Mouse (Mus musculus) left cerebral cortex, postnatal 4 days (tissue): ENCODE measurements at regions not wholly inside any gene's neighbourhood (a gene's known extent, or its start where the extent isn't known, plus 50 kb on each side); places are given as distances from the start of the nearest gene placed in this dataset.

Source experiments
- DNase-seq: peaks from one replicate; pipeline ENCODE4 v3.0.0-alpha.2; 2022
- intact Hi-C: fragments of 180-260 bp; cut with DNase I; formaldehyde crosslinking; loops from one replicate; pipeline ENCODE4 v1.15.1; 2025

- intact Hi-C loops = no loop called here
- DNase-seq = no peak
Observed at GRCm38 (mm10) chr10:118699292-118699691, 170.7 kb downstream of the Dyrk2 start.

GRCm38 (mm10) chr10:118700115-118700514, 169.9 kb downstream of the Dyrk2 start:
- DNase-seq = no peak
- intact Hi-C loops = loop anchor here (10.0 kb wide), 1 partner anchor 165 kb away; no protein-coding TSS in a partner anchor

- intact Hi-C loops = loop anchor here (10.0 kb wide), 1 partner anchor 159 kb away; no protein-coding TSS in a partner anchor
Observed at GRCm38 (mm10) chr10:118706020-118706419, 164.0 kb downstream of the Dyrk2 start.

GRCm38 (mm10) chr10:118709718-118710117, 160.3 kb downstream of the Dyrk2 start:
- intact Hi-C loops = loop anchor here (10.0 kb wide), 1 partner anchor 155 kb away; no protein-coding TSS in a partner anchor
- DNase-seq = no peak

More at GRCm38 (mm10) chr10:118706020-118706419, 164.0 kb downstream of the Dyrk2 start:
- DNase-seq = no peak

- intact Hi-C loops = no loop called here
- no peak for DNase-seq
Observed at GRCm38 (mm10) chr10:118711529-118711928, 158.5 kb downstream of the Dyrk2 start.

GRCm38 (mm10) chr10:118711951-118712350, 158.1 kb downstream of the Dyrk2 start:
- no peak for DNase-seq
- intact Hi-C loops = no loop called here

- no peak for DNase-seq
- intact Hi-C loops = no loop called here
Observed at GRCm38 (mm10) chr10:118712951-118713350, 157.1 kb downstream of the Dyrk2 start.

- intact Hi-C loops = no loop called here
- no peak for DNase-seq
Observed at GRCm38 (mm10) chr10:118714179-118714581, 155.8 kb downstream of the Dyrk2 start.

- no peak for DNase-seq
- intact Hi-C loops = no loop called here
Observed at GRCm38 (mm10) chr10:118714595-118714994, 155.4 kb downstream of the Dyrk2 start.

- intact Hi-C loops = no loop called here
- DNase-seq = no peak
Observed at GRCm38 (mm10) chr10:118720630-118721029, 149.4 kb downstream of the Dyrk2 start.

GRCm38 (mm10) chr10:118722132-118722551, 147.9 kb downstream of the Dyrk2 start:
- no peak for DNase-seq
- intact Hi-C loops = no loop called here

GRCm38 (mm10) chr10:118722671-118723070, 147.3 kb downstream of the Dyrk2 start:
- DNase-seq = no peak
- intact Hi-C loops = no loop called here

- no peak for DNase-seq
- intact Hi-C loops = loop anchor here (10.0 kb wide), 1 partner anchor 309 kb away; no protein-coding TSS in a partner anchor
Observed at GRCm38 (mm10) chr10:118736093-118736492, 133.9 kb downstream of the Dyrk2 start.

- no peak for DNase-seq
- intact Hi-C loops = loop anchor here (10.0 kb wide), 1 partner anchor 308 kb away; no protein-coding TSS in a partner anchor
Observed at GRCm38 (mm10) chr10:118737064-118737463, 132.9 kb downstream of the Dyrk2 start.

GRCm38 (mm10) chr10:118739849-118740481, 130.0 kb downstream of the Dyrk2 start:
- no peak for DNase-seq
- intact Hi-C loops = loop anchor here (10.0 kb wide), 1 partner anchor 305 kb away; no protein-coding TSS in a partner anchor

GRCm38 (mm10) chr10:118743831-118744230, 126.2 kb downstream of the Dyrk2 start:
- intact Hi-C loops = no loop called here
- DNase-seq = no peak

GRCm38 (mm10) chr10:118746719-118747395, 123.2 kb downstream of the Dyrk2 start:
- DNase-seq = no peak
- intact Hi-C loops = no loop called here

- no peak for DNase-seq
- intact Hi-C loops = no loop called here
Observed at GRCm38 (mm10) chr10:118749039-118749438, 121.0 kb downstream of the Dyrk2 start.

GRCm38 (mm10) chr10:118749756-118750155, 120.3 kb downstream of the Dyrk2 start:
- intact Hi-C loops = no loop called here
- DNase-seq = no peak

GRCm38 (mm10) chr10:118751110-118751509, 118.9 kb downstream of the Dyrk2 start:
- no peak for DNase-seq

GRCm38 (mm10) chr10:118753061-118753775, 116.8 kb downstream of the Dyrk2 start:
- no peak for DNase-seq
- intact Hi-C loops = no loop called here

More at GRCm38 (mm10) chr10:118751110-118751509, 118.9 kb downstream of the Dyrk2 start:
- intact Hi-C loops = no loop called here
